Mouse (Mus musculus) small intestine, adult 2 months (tissue): ENCODE measurements around the gene Usmg5.

Source experiments
- CTCF ChIP-seq: fragments of 200-500 bp; IDR thresholded peaks from 2 replicates; pipeline ENCODE4 v1.5.1; 2012; ENCODE audit warnings: low read depth, mild to moderate bottlenecking, control low read depth, inconsistent platforms, low read length, moderate library complexity, mixed read lengths; ENCODE audit not compliant: insufficient replicate concordance, insufficient read length; ENCODE audit errors: extremely low read depth
- POLR2A ChIP-seq: fragments of 200-500 bp; IDR thresholded peaks from 2 replicates; pipeline ENCODE4 v1.6.1; 2012; ENCODE audit warnings: low read depth, mild to moderate bottlenecking, control low read depth, inconsistent platforms, low read length, moderate library complexity

DNA sequence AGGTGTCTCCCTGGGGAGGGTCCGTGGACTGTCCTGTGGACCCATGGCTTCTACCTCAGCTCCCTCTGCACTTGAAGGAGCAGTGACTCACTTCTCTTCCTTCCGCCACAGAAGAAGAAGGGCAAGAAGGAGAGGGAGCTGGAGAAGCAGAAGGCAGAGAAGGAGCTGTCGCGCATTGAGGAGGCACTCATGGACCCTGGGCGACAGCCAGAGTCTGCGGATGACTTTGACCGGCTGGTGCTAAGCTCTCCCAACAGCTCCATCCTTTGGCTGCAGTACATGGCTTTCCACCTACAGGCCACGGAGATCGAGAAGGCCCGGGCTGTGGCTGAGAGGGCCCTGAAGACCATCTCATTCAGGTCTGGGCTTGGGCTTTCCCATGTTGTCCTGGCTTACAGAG is 37.7 kb upstream of the Usmg5 start:
- TF ChIP-seq POLR2A = no peak
- TF ChIP-seq CTCF = no peak
